Mouse (Mus musculus): ENCODE data around the gene Lzic.

Lzic gene

GRCm38 (mm10) chr4:149484566-149484965, 463 bp upstream of the Lzic start:
- peak; percentile 22 for DNase-seq

- DNase-seq: peak; percentile 51
Measured at GRCm38 (mm10) chr4:149485825-149486206, 787 bp downstream of the Lzic start.

GRCm38 (mm10) chr4:149487729-149488128, 2.7 kb downstream of the Lzic start:
- DNase-seq: no peak

- no peak for DNase-seq
Measured at GRCm38 (mm10) chr4:149489415-149490240, 4.6 kb downstream of the Lzic start.

GRCm38 (mm10) chr4:149491151-149491550, 6.1 kb downstream of the Lzic start:
- DNase-seq: no peak

- DNase-seq: no peak
Measured at GRCm38 (mm10) chr4:149496612-149497011, 11.6 kb downstream of the Lzic start.

GRCm38 (mm10) chr4:149498901-149499300, 13.9 kb downstream of the Lzic start:
- DNase-seq: no peak

GRCm38 (mm10) chr4:149499790-149500189, 14.8 kb downstream of the Lzic start:
- DNase-seq: no peak

GRCm38 (mm10) chr4:149504363-149504762, 19.3 kb downstream of the Lzic start:
- DNase-seq: no peak

GRCm38 (mm10) chr4:149504858-149505257, 19.8 kb downstream of the Lzic start:
- no peak for DNase-seq

GRCm38 (mm10) chr4:149505261-149505967, 20.4 kb downstream of the Lzic start:
- no peak for DNase-seq

- DNase-seq: no peak
Measured at GRCm38 (mm10) chr4:149506904-149507303, 21.9 kb downstream of the Lzic start.

- peak; percentile 61 for DNase-seq
Measured at GRCm38 (mm10) chr4:149511221-149511646, 26.2 kb downstream of the Lzic start.

- DNase-seq: no peak
Measured at GRCm38 (mm10) chr4:149512072-149512471, 27.0 kb downstream of the Lzic start.

GRCm38 (mm10) chr4:149515706-149516105, 30.7 kb downstream of the Lzic start:
- no peak for DNase-seq

- DNase-seq: peak; percentile 99
Measured at GRCm38 (mm10) chr4:149517868-149518340, 32.9 kb downstream of the Lzic start, which contains the start of gene Ctnnbip1. TSS of gene Ctnnbip1 (plus strand) at chr4:149518236.

GRCm38 (mm10) chr4:149518351-149519220, 33.6 kb downstream of the Lzic start:
- DNase-seq: peak; percentile 26

- no peak for DNase-seq
Measured at GRCm38 (mm10) chr4:149521258-149521657, 36.2 kb downstream of the Lzic start.

GRCm38 (mm10) chr4:149523961-149524360, 38.9 kb downstream of the Lzic start:
- DNase-seq: no peak

GRCm38 (mm10) chr4:149525170-149525569, 40.1 kb downstream of the Lzic start:
- DNase-seq: no peak

GRCm38 (mm10) chr4:149525811-149526210, 40.8 kb downstream of the Lzic start:
- DNase-seq: no peak

GRCm38 (mm10) chr4:149526330-149526729, 41.3 kb downstream of the Lzic start:
- peak; percentile 39 for DNase-seq
